In genomic region chr15:100587166-100587565, GRCm38 (mm10) we compare ENCODE assay signal across 13 mouse cellular contexts.
"Had no signal": no experiment of that assay in that cellular context is flagged by ENCODE, and none has a peak within 500 bp of the region (broad histone marks: within the 10 kb centered on the region; RNA-seq: fewer than 3 reads in every experiment).

No protein-coding gene starts in this region.

- H3K4me3 ChIP-seq: intestine, embryonic 15.5 days; limb, embryonic 13.5 days; midbrain, embryonic 10.5 days; neural tube, embryonic 12.5 days had no signal

- H3K4me1 ChIP-seq: intestine, embryonic 15.5 days; limb, embryonic 13.5 days; neural tube, embryonic 12.5 days had no signal

- H3K27me3 ChIP-seq: intestine, embryonic 15.5 days; limb, embryonic 13.5 days; neural tube, embryonic 12.5 days had no signal

- DNase-seq: left cerebral cortex, postnatal 4 days; lung, adult 18-20 months; lung, postnatal 36 days; midbrain, embryonic 14.5 days; right cerebral cortex, postnatal 4 days; spleen, adult 18-20 months; thymus, adult 2 months; thymus, postnatal 25 days had no signal

- H3K27ac ChIP-seq: intestine, embryonic 15.5 days; limb, embryonic 13.5 days; liver, embryonic 14.5 days; midbrain, embryonic 10.5 days; neural tube, embryonic 12.5 days had no signal
